Mouse (Mus musculus) T-cell, adult 2 months (primary cell): ENCODE data around the gene Zbtb12.
"Not testable (repeated sequence)": the region's sequence is repeated elsewhere in the genome, so short reads cannot be mapped to it uniquely, and the experiment has no call there.

Experiments used
- DNase-seq: peaks from one replicate; pipeline ENCODE4 v3.0.0; 2022; ENCODE audit warnings: low spot score

Zbtb12 gene

GRCm38 (mm10) chr17:34879336-34879879 lies at the start of gene Zbtb12:
Zbtb12 (plus strand) TSS chr17:34879483.
- no peak for DNase-seq

GRCm38 (mm10) chr17:34830776-34831175 lies 48.5 kb upstream of the Zbtb12 start:
- not testable (repeated sequence) for DNase-seq

- DNase-seq, result no peak
Observed at GRCm38 (mm10) chr17:34836155-34836855, 43.0 kb upstream of the Zbtb12 start.

- DNase-seq, result peak; percentile 97
Observed at GRCm38 (mm10) chr17:34836856-34837221, 42.4 kb upstream of the Zbtb12 start, which contains the start of the genes Stk19 and Dxo. Stk19 (minus strand) TSS chr17:34836945. Dxo (plus strand) TSS chr17:34837019.

GRCm38 (mm10) chr17:34837464-34838324 lies 41.6 kb upstream of the Zbtb12 start:
- no peak for DNase-seq

- DNase-seq, result no peak
Observed at GRCm38 (mm10) chr17:34838785-34839184, 40.5 kb upstream of the Zbtb12 start.

GRCm38 (mm10) chr17:34840736-34841307 lies 38.5 kb upstream of the Zbtb12 start:
- DNase-seq, result no peak

GRCm38 (mm10) chr17:34844884-34845283 lies 34.4 kb upstream of the Zbtb12 start:
- no peak for DNase-seq

GRCm38 (mm10) chr17:34847192-34847591 lies 32.1 kb upstream of the Zbtb12 start:
- DNase-seq, result no peak

- DNase-seq, result no peak
Observed at GRCm38 (mm10) chr17:34847615-34848014, 31.7 kb upstream of the Zbtb12 start.

GRCm38 (mm10) chr17:34849722-34850516 lies 29.4 kb upstream of the Zbtb12 start, which contains the start of the genes Skiv2l and Nelfe:
Skiv2l (minus strand) TSS chr17:34850210.
Nelfe (plus strand) TSS chr17:34850391.
- peak; percentile 99 for DNase-seq

- DNase-seq, result no peak
Observed at GRCm38 (mm10) chr17:34850517-34851125, 28.7 kb upstream of the Zbtb12 start.

- DNase-seq, result no peak
Observed at GRCm38 (mm10) chr17:34853511-34853910, 25.8 kb upstream of the Zbtb12 start.

GRCm38 (mm10) chr17:34854761-34855160 lies 24.5 kb upstream of the Zbtb12 start:
- no peak for DNase-seq

- DNase-seq, result peak; percentile 31
Observed at GRCm38 (mm10) chr17:34855825-34856224, 23.5 kb upstream of the Zbtb12 start.

GRCm38 (mm10) chr17:34858670-34859069 lies 20.6 kb upstream of the Zbtb12 start:
- no peak for DNase-seq

GRCm38 (mm10) chr17:34860514-34860913 lies 18.8 kb upstream of the Zbtb12 start:
- no peak for DNase-seq

GRCm38 (mm10) chr17:34861704-34862415 lies 17.4 kb upstream of the Zbtb12 start:
- DNase-seq, result no peak

- no peak for DNase-seq
Observed at GRCm38 (mm10) chr17:34862416-34863081, 16.7 kb upstream of the Zbtb12 start, which contains the start of gene Cfb. Cfb (minus strand) TSS chr17:34862518.

GRCm38 (mm10) chr17:34865981-34866380 lies 13.3 kb upstream of the Zbtb12 start:
- DNase-seq, result no peak
